Mouse (Mus musculus) intestine, embryonic 14.5 days (tissue): ENCODE data around the gene Ganab. TPM values are rescaled to one million over a fixed set of nuclear protein-coding genes. Genes with fewer than 3 reads are reported as not detected.

Experiments used
- ATAC-seq: fragments of 200-750 bp; cut with Nextera tagmentation; replicated peaks from 2 replicates; pipeline ENCODE4 v1.8.0; 2017; ENCODE audit warnings: low read depth, moderate number of reproducible peaks, moderate TSS enrichment, moderate library complexity; ENCODE audit not compliant: low FRiP score, low TSS enrichment
- DNase-seq: peaks from one replicate; pipeline ENCODE4 v3.0.0-alpha.2; 2018; ENCODE audit warnings: low spot score
- H3K27ac ChIP-seq: fragments of 300-500 bp; sonication (generic); 2 replicates; pipeline ENCODE4 v1.5.1; 2014; ENCODE audit warnings: low read depth, mild to moderate bottlenecking, control low read depth
- H3K27me3 ChIP-seq: fragments of 300-500 bp; sonication (generic); replicated peaks from 2 replicates; pipeline ENCODE4 v1.6.1; 2014; ENCODE audit warnings: low read length, control low read depth; ENCODE audit not compliant: control insufficient read depth, insufficient read depth
- H3K36me3 ChIP-seq: fragments of 300-500 bp; sonication (generic); 2 replicates; pipeline ENCODE4 v1.6.1; 2014; ENCODE audit warnings: low read length, control low read depth; ENCODE audit not compliant: control insufficient read depth, insufficient read depth
- H3K4me1 ChIP-seq: fragments of 300-500 bp; sonication (generic); replicated peaks from 2 replicates; pipeline ENCODE4 v1.6.1; 2014; ENCODE audit warnings: low read length, control low read depth, mixed read lengths; ENCODE audit not compliant: control insufficient read depth, insufficient read depth
- H3K4me2 ChIP-seq: fragments of 300-500 bp; sonication (generic); 2 replicates; pipeline ENCODE4 v1.6.1; 2014; ENCODE audit warnings: low read length
- H3K4me3 ChIP-seq: fragments of 300-500 bp; sonication (generic); 2 replicates; pipeline ENCODE4 v1.5.1; 2014; ENCODE audit warnings: low read depth, low read length, control low read depth, mixed read lengths
- H3K9ac ChIP-seq: fragments of 300-500 bp; sonication (generic); 2 replicates; pipeline ENCODE4 v1.6.1; 2014; ENCODE audit warnings: mild to moderate bottlenecking, low read length
- H3K9me3 ChIP-seq: fragments of 300-500 bp; sonication (generic); 2 replicates; pipeline ENCODE4 v1.6.1; 2016; ENCODE audit warnings: low read length, control low read depth; ENCODE audit not compliant: control insufficient read depth
- WGBS: fragments of 180-500 bp; shearing (Covaris S2); extraction: QIAGEN DNeasy Blood & Tissue Kit; methylation state at CpG from one replicate; pipeline ENCODE4 v1.1.7; 2014; 5-methylcytosine and 5-hydroxymethylcytosine counted together
- polyA plus RNA-seq: library from polyadenylated mRNA; unstranded; fragments of >200 nt; fragmentation: Nextera tagmentation; extraction: Ambion mirVana; gene quantifications from 2 replicates; pipeline ENCODE4 v1.2.1, GENCODE M21; 2014

The Ganab gene
- polyA plus RNA-seq, 1 experiment from 2014 or later: 89.8 TPM

DNA sequence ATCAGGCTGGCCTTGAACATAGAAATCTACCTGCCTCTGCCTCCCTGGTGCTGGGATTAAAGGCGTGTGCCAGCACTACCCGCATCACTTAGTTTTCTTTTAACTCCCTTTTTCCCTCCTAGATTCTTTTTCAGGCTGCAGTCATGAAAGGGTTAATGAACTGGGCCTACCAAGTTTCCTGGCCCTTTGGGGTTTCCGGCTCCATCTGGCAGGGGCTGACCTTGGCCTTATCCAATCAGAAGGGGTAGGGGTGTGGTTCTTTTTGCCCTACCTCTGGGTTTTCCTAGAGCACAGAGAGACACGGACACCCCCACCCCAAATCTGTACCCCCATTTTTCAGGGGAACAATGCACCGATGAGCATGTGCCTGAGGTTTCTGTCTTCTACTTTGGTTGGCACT is 46.9 kb downstream of the Ganab start:
- Histone ChIP-seq H3K4me2 (peak overlapping the region; percentile 75), H3K9me3 (no peaks in the 10 kb centered on the region), H3K4me3 (peak overlapping the region; percentile 28), H3K9ac (peak overlapping the region; percentile 25; the same call in 1 of the 2 replicates), H3K36me3 (peaks cover 49% of the 10 kb centered on the region), H3K27me3 (no peaks in the 10 kb centered on the region), H3K27ac (no peak overlapping the region), H3K4me1 (peaks cover 26% of the 10 kb centered on the region)
- WGBS: 29% methylated on average over 5 of the region's 5 CpGs
- ATAC-seq (no peak), DNase-seq (peak; percentile 88)

GRCm38 (mm10) chr19:8945251-8945650 is 47.4 kb downstream of the Ganab start:
- no peak for ATAC-seq
- no peak overlapping the region for H3K27ac ChIP-seq
- WGBS: 82% methylated on average over 6 of the region's 6 CpGs
- H3K9me3 ChIP-seq: no peaks in the 10 kb centered on the region
- no peaks in the 10 kb centered on the region for H3K27me3 ChIP-seq
- peaks cover 26% of the 10 kb centered on the region for H3K4me1 ChIP-seq
- peak overlapping the region; percentile 25 for H3K9ac ChIP-seq
- H3K36me3 ChIP-seq: peaks cover 51% of the 10 kb centered on the region
- peak overlapping the region; percentile 28 for H3K4me3 ChIP-seq
- H3K4me2 ChIP-seq: peak overlapping the region; percentile 75
- DNase-seq: no peak

DNA sequence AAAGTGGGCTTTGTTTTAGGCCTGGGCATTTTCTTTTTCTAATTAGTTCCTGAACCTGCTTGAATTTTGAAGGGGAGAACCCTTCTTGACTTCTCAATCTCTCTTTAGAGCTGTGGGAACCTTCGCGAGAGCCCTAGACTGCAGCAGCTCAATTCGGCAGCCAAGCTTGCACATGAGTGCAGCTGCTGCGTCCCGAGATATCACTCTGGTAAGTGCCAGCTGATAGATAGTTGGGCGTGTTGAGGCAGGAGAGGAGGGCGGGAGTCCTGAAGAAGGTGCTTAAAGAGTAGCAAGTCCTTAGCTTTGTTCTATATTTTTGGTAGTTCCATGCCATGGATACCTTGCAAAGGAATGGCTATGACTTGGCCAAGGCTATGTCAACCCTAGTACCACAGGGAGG is 49.1 kb downstream of the Ganab start:
- Histone ChIP-seq H3K4me1 (peaks cover 21% of the 10 kb centered on the region), H3K4me2 (no peak overlapping the region), H3K27ac (no peak overlapping the region), H3K27me3 (no peaks in the 10 kb centered on the region), H3K4me3 (no peak overlapping the region), H3K9me3 (no peaks in the 10 kb centered on the region), H3K36me3 (peaks cover 68% of the 10 kb centered on the region), H3K9ac (no peak overlapping the region)
- 92% methylated on average over 7 of the region's 7 CpGs for WGBS
- DNase-seq: no peak
- ATAC-seq: no peak

GRCm38 (mm10) chr19:8950190-8950589 is 52.3 kb downstream of the Ganab start:
- peaks cover 71% of the 10 kb centered on the region for H3K36me3 ChIP-seq
- WGBS: 90% methylated on average over 5 of the region's 5 CpGs
- peaks cover 16% of the 10 kb centered on the region for H3K4me1 ChIP-seq
- H3K9ac ChIP-seq: no peak overlapping the region
- H3K9me3 ChIP-seq: no peaks in the 10 kb centered on the region
- H3K4me3 ChIP-seq: no peak overlapping the region
- DNase-seq (no peak), ATAC-seq (no peak)
- no peak overlapping the region for H3K27ac ChIP-seq
- no peaks in the 10 kb centered on the region for H3K27me3 ChIP-seq
- H3K4me2 ChIP-seq: no peak overlapping the region

DNA sequence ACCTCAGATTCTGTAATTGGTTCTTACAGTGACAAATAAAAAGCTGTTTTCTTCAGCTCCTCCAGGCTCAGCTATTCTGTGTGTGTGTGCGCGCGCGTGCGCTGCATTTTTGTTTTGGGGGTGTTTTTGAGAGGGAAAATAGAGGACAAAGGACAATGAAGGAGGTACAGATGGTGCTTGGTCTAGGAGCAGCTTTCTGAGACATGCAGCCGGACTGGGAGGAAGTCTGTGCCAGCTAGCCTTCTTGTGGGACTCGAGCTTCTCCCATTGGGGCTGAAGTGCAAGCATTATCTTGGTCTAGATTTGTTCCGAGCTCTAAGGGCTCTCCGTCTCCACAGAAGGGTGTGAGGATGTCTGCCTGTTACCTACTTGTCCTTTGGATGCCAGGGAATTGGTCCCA is 54.4 kb downstream of the Ganab start:
- DNase-seq (no peak), ATAC-seq (no peak)
- Histone ChIP-seq H3K4me1 (peaks cover 16% of the 10 kb centered on the region), H3K4me2 (no peak overlapping the region), H3K4me3 (no peak overlapping the region), H3K27ac (no peak overlapping the region), H3K27me3 (no peaks in the 10 kb centered on the region), H3K36me3 (peaks cover 67% of the 10 kb centered on the region), H3K9me3 (no peaks in the 10 kb centered on the region), H3K9ac (no peak overlapping the region)
- WGBS: 91% methylated on average over 9 of the region's 9 CpGs

GRCm38 (mm10) chr19:8953135-8954039 is 55.5 kb downstream of the Ganab start, which contains the start of gene Tut1:
Tut1 (plus strand) TSS chr19:8953847.
- peak within 1 kb of the TSS; percentile 57 for H3K4me3 ChIP-seq
- H3K9ac ChIP-seq: peak within 1 kb of the TSS; percentile 71
- peak within 1 kb of the TSS; percentile 86 for H3K27ac ChIP-seq
- WGBS: 5% methylated on average over 46 of the region's 46 CpGs
- peaks cover 16% of the 10 kb centered on the region for H3K4me1 ChIP-seq
- H3K9me3 ChIP-seq: no peaks in the 10 kb centered on the region
- H3K4me2 ChIP-seq: peak within 1 kb of the TSS; percentile 65
- DNase-seq (peak; percentile 96), ATAC-seq (peak; percentile 93)
- peaks cover 64% of the 10 kb centered on the region for H3K36me3 ChIP-seq
- no peaks in the 10 kb centered on the region for H3K27me3 ChIP-seq

DNA sequence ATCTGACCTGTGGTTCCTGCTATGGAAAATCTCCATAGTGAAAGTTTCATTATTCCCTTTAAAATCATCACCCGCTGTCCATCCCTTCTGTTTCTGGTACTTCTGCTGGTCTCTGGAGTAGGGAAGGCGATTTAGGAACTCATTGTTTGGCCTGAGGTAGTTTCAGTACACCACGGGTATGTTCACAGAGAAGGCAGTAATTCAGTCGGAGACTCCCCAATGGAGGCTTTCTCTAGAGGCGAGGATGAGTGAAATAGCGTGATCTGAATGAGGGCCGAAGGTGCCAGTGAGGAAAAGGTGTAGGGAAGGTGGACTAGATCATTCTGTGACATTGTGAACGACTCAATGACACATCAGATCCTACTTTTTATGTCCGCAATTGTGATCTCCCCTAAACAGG is 56.3 kb downstream of the Ganab start:
- H3K9me3 ChIP-seq: no peaks in the 10 kb centered on the region
- H3K4me1 ChIP-seq: peaks cover 16% of the 10 kb centered on the region
- ATAC-seq (no peak), DNase-seq (no peak)
- H3K27me3 ChIP-seq: no peaks in the 10 kb centered on the region
- WGBS: 6% methylated on average over 9 of the region's 9 CpGs
- H3K27ac ChIP-seq: peak overlapping the region; percentile 51
- peak overlapping the region; percentile 57 for H3K4me3 ChIP-seq
- H3K36me3 ChIP-seq: peaks cover 64% of the 10 kb centered on the region
- H3K4me2 ChIP-seq: peak overlapping the region; percentile 65
- H3K9ac ChIP-seq: peak overlapping the region; percentile 71

- WGBS: 92% methylated on average over 2 of the region's 2 CpGs
- DNase-seq: no peak
- no peak for ATAC-seq
- Histone ChIP-seq H3K9me3 (no peaks in the 10 kb centered on the region), H3K36me3 (peaks cover 84% of the 10 kb centered on the region), H3K27me3 (no peaks in the 10 kb centered on the region), H3K27ac (no peak overlapping the region), H3K4me2 (no peak overlapping the region), H3K4me1 (peaks cover 8% of the 10 kb centered on the region; the same call in 1 of the 2 replicates), H3K4me3 (no peak overlapping the region), H3K9ac (no peak overlapping the region)
Measured at GRCm38 (mm10) chr19:8962256-8962655, 64.4 kb downstream of the Ganab start.
